ENCODE assay signal across 19 mouse cellular contexts in the genomic region with DNA sequence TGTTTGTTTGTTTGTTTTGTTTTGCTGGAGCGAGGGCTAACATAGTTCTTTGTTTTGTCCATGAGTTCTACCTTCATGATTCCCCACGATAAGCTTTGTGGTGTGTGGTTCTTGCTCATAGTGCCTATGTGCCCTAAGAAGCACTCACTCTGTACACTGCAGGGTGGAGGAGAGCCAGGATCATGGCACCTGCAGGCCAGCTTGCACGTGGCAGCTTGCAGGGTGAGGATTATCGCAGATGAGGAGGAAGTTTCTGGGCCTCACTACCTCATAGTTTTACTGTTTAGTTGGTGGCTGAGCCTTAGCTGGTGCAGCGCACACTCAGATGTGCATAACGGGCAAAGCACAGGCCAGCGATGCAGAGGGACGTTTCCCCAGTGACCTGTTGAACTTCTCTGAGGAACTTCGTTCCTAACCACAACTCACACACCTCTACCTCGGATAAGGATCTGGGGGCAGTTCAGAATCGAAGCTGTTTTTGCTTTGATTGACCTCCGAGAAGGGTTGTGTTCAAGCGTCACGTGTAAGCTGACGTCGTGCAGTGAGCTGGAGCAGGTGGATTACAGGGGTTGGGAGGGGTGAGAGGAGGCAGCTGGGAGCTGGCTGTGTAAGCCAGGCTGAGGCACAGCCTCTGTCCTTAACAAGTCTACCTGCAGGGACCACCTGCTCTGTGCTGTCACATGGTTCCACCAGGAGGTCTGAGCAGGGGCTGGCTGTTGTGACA.
DNase-seq lines count a peak whose midpoint lies in the region; ATAC-seq and TF ChIP-seq lines count a peak whose summit lies in the region.
"Had no signal": no experiment of that assay in that cellular context is flagged by ENCODE, and none has a peak within 500 bp of the region (broad histone marks: within the 10 kb centered on the region; RNA-seq: fewer than 3 reads in every experiment).

No protein-coding gene starts in this region.

- no peak overlapping the region for H3K4me3 ChIP-seq in hindbrain, embryonic 14.5 days (replicated peaks; ENCODE audit: low read length)
- H3K4me3 ChIP-seq in hindbrain, embryonic 12.5 days = no peak overlapping the region
- no peak overlapping the region for H3K4me3 ChIP-seq in midbrain, embryonic 16.5 days (ENCODE audit: low read depth, low read length)
- no peak overlapping the region for H3K4me3 ChIP-seq in midbrain, postnatal 0 days (ENCODE audit: low read depth, low read length)
- no peak overlapping the region for H3K4me3 ChIP-seq in forebrain, embryonic 13.5 days
- H3K4me3 ChIP-seq: embryonic facial prominence, embryonic 13.5 days; heart, embryonic 13.5 days; limb, embryonic 12.5 days; liver, embryonic 15.5 days had no signal

- no peaks in the 10 kb centered on the region for H3K36me3 ChIP-seq in hindbrain, embryonic 14.5 days (replicated peaks; ENCODE audit: control insufficient read depth, insufficient read depth)
- H3K36me3 ChIP-seq in hindbrain, embryonic 12.5 days = no peaks in the 10 kb centered on the region
- H3K36me3 ChIP-seq in midbrain, embryonic 16.5 days (ENCODE audit: control insufficient read depth, insufficient read depth, low read length) = no peaks in the 10 kb centered on the region
- no peaks in the 10 kb centered on the region for H3K36me3 ChIP-seq in midbrain, postnatal 0 days (ENCODE audit: insufficient read depth, low read length)
- H3K36me3 ChIP-seq in forebrain, embryonic 13.5 days (ENCODE audit: poor library complexity, severe bottlenecking) = no peaks in the 10 kb centered on the region
- H3K36me3 ChIP-seq: embryonic facial prominence, embryonic 13.5 days; heart, embryonic 13.5 days; limb, embryonic 12.5 days; liver, embryonic 15.5 days had no signal

- H3K4me1 ChIP-seq in hindbrain, embryonic 14.5 days (replicated peaks; ENCODE audit: control insufficient read depth, insufficient read depth, low read length) = peaks cover 12% of the 10 kb centered on the region
- peaks cover 22% of the 10 kb centered on the region for H3K4me1 ChIP-seq in hindbrain, embryonic 12.5 days
- H3K4me1 ChIP-seq in midbrain, embryonic 16.5 days (ENCODE audit: control insufficient read depth, insufficient read depth, low read length) = peaks cover 23% of the 10 kb centered on the region
- peaks cover 6% of the 10 kb centered on the region; the same call in 1 of the 2 replicates for H3K4me1 ChIP-seq in midbrain, postnatal 0 days (ENCODE audit: insufficient read depth, low read length)
- H3K4me1 ChIP-seq in forebrain, embryonic 13.5 days = peaks cover 29% of the 10 kb centered on the region
- H3K4me1 ChIP-seq: liver, embryonic 15.5 days had no signal

- H3K9me3 ChIP-seq in hindbrain, embryonic 14.5 days (ENCODE audit: control insufficient read depth, low read length) = no peaks in the 10 kb centered on the region
- H3K9me3 ChIP-seq in hindbrain, embryonic 12.5 days (replicated peaks) = no peaks in the 10 kb centered on the region
- no peaks in the 10 kb centered on the region for H3K9me3 ChIP-seq in midbrain, embryonic 16.5 days (replicated peaks; ENCODE audit: control insufficient read depth, low read length, poor library complexity, severe bottlenecking)
- H3K9me3 ChIP-seq in midbrain, postnatal 0 days (ENCODE audit: low read length) = no peaks in the 10 kb centered on the region
- no peaks in the 10 kb centered on the region for H3K9me3 ChIP-seq in forebrain, embryonic 13.5 days (replicated peaks)
- H3K9me3 ChIP-seq: embryonic facial prominence, embryonic 13.5 days; heart, embryonic 13.5 days; limb, embryonic 12.5 days; liver, embryonic 15.5 days had no signal

- TF ChIP-seq CTCF in midbrain, postnatal 0 days (IDR thresholded peaks at IDR 0.05) = no peak

- no peak for DNase-seq in hindbrain, embryonic 14.5 days (ENCODE audit: low spot score)
- DNase-seq in midbrain, postnatal 0 days (ENCODE audit: low spot score) = no peak
- DNase-seq in induced T-regulatory cell, adult 2 months (ENCODE audit: low read depth) = peak; percentile 64
- peak; percentile 13 for DNase-seq in thymus, postnatal 14 days
- DNase-seq in layer of hippocampus, adult 8-10 months (ENCODE audit: low spot score in 2 of 2) = no peak
- DNase-seq: adrenal gland, postnatal 36 days; cerebellum, postnatal 36 days; gastrocnemius, postnatal 14 days; kidney, postnatal 36 days; layer of hippocampus, postnatal 36 days had no signal

- no peaks in the 10 kb centered on the region for H3K27me3 ChIP-seq in hindbrain, embryonic 14.5 days (ENCODE audit: control insufficient read depth, insufficient read depth, low read length)
- no peaks in the 10 kb centered on the region for H3K27me3 ChIP-seq in hindbrain, embryonic 12.5 days
- no peaks in the 10 kb centered on the region for H3K27me3 ChIP-seq in midbrain, embryonic 16.5 days (ENCODE audit: control insufficient read depth, insufficient read depth, low read depth, low read length)
- H3K27me3 ChIP-seq in midbrain, postnatal 0 days (ENCODE audit: insufficient read depth, low read length) = no peaks in the 10 kb centered on the region
- H3K27me3 ChIP-seq in forebrain, embryonic 13.5 days = no peaks in the 10 kb centered on the region
- H3K27me3 ChIP-seq: embryonic facial prominence, embryonic 13.5 days; heart, embryonic 13.5 days; limb, embryonic 12.5 days; liver, embryonic 15.5 days had no signal

- WGBS in hindbrain, embryonic 14.5 days = 62% methylated on average over 16 of the region's 16 CpGs
- WGBS in hindbrain, embryonic 12.5 days = 73% methylated on average over 16 of the region's 16 CpGs
- WGBS in midbrain, embryonic 16.5 days = 52% methylated on average over 16 of the region's 16 CpGs
- 47% methylated on average over 16 of the region's 16 CpGs for WGBS in midbrain, postnatal 0 days
- WGBS in forebrain, embryonic 13.5 days = 59% methylated on average over 16 of the region's 16 CpGs

- H3K9ac ChIP-seq in hindbrain, embryonic 14.5 days = no peak overlapping the region
- H3K9ac ChIP-seq in hindbrain, embryonic 12.5 days = no peak overlapping the region
- H3K9ac ChIP-seq in midbrain, embryonic 16.5 days (ENCODE audit: low read depth, low read length) = no peak overlapping the region
- no peak overlapping the region for H3K9ac ChIP-seq in midbrain, postnatal 0 days (replicated peaks; ENCODE audit: low read length, poor library complexity, severe bottlenecking)
- no peak overlapping the region for H3K9ac ChIP-seq in forebrain, embryonic 13.5 days
- H3K9ac ChIP-seq: embryonic facial prominence, embryonic 13.5 days; heart, embryonic 13.5 days; limb, embryonic 12.5 days; liver, embryonic 15.5 days had no signal

- ATAC-seq in hindbrain, embryonic 14.5 days (ENCODE audit: low FRiP score) = peak; percentile 49; the same call in 1 of the 2 replicates
- ATAC-seq in hindbrain, embryonic 12.5 days (ENCODE audit: low FRiP score) = no peak; the same call in 1 of the 2 replicates
- no peak for ATAC-seq in midbrain, embryonic 16.5 days
- no peak for ATAC-seq in midbrain, postnatal 0 days (ENCODE audit: low FRiP score)
- ATAC-seq in forebrain, embryonic 13.5 days = no peak
- ATAC-seq: activated CD4-positive, CD25-positive, alpha-beta regulatory T cell, adult 4 months; forebrain, embryonic 14.5 days had no signal

- no peak overlapping the region for H3K27ac ChIP-seq in hindbrain, embryonic 14.5 days
- no peak overlapping the region for H3K27ac ChIP-seq in hindbrain, embryonic 12.5 days
- no peak overlapping the region for H3K27ac ChIP-seq in midbrain, embryonic 16.5 days (ENCODE audit: low read length)
- no peak overlapping the region for H3K27ac ChIP-seq in midbrain, postnatal 0 days (ENCODE audit: low read depth, low read length)
- no peak overlapping the region; the same call in 1 of the 2 replicates for H3K27ac ChIP-seq in forebrain, embryonic 13.5 days
- H3K27ac ChIP-seq: embryonic facial prominence, embryonic 13.5 days; heart, embryonic 13.5 days; limb, embryonic 12.5 days; liver, embryonic 15.5 days had no signal

- no peak overlapping the region for H3K4me2 ChIP-seq in hindbrain, embryonic 14.5 days (replicated peaks)
- H3K4me2 ChIP-seq in hindbrain, embryonic 12.5 days (replicated peaks) = no peak overlapping the region
- peak overlapping the region; percentile 9; the same call in 1 of the 2 replicates for H3K4me2 ChIP-seq in midbrain, embryonic 16.5 days (ENCODE audit: low read length)
- no peak overlapping the region for H3K4me2 ChIP-seq in midbrain, postnatal 0 days (ENCODE audit: low read depth, low read length, poor library complexity, severe bottlenecking)
- no peak overlapping the region for H3K4me2 ChIP-seq in forebrain, embryonic 13.5 days
- H3K4me2 ChIP-seq: embryonic facial prominence, embryonic 13.5 days; heart, embryonic 13.5 days; limb, embryonic 12.5 days; liver, embryonic 15.5 days had no signal

Comparison
In these comparisons a context has a peak if more than half of its experiments do, and no peak if none do; other contexts are left out.
1. DNase-seq: peak in induced T-regulatory cell, adult 2 months (single experiment) and thymus, postnatal 14 days (single experiment); none in hindbrain, embryonic 14.5 days (single experiment), midbrain, postnatal 0 days (single experiment) and layer of hippocampus, adult 8-10 months (0 of 2).